Mouse (Mus musculus) limb, embryonic 14.5 days (tissue): ENCODE data around the gene Pknox1. TPM values are rescaled to one million over a fixed set of nuclear protein-coding genes. Genes with fewer than 3 reads are reported as not detected.

Experiments
- ATAC-seq: fragments of 200-750 bp; cut with Nextera tagmentation; 2 replicates; pipeline ENCODE4 v1.8.0; 2017; ENCODE audit warnings: low read depth, moderate number of reproducible peaks, moderate TSS enrichment; ENCODE audit not compliant: low FRiP score
- DNase-seq: peaks from one replicate; pipeline ENCODE4 v3.0.0-alpha.2; 2015; ENCODE audit warnings: low spot score
- H3K27ac ChIP-seq: fragments of 300-500 bp; sonication (generic); replicated peaks from 2 replicates; pipeline ENCODE4 v1.5.1; 2014; ENCODE audit warnings: low read depth, mild to moderate bottlenecking, low read length, moderate library complexity, mixed read lengths
- H3K27me3 ChIP-seq: fragments of 300-500 bp; sonication (generic); 2 replicates; pipeline ENCODE4 v1.6.1; 2014; ENCODE audit warnings: low read length, mixed read lengths; ENCODE audit not compliant: control insufficient read depth, insufficient read depth
- H3K36me3 ChIP-seq: fragments of 300-500 bp; sonication (generic); 2 replicates; pipeline ENCODE4 v1.6.1; 2014; ENCODE audit warnings: mild to moderate bottlenecking, low read length, moderate library complexity, mixed read lengths; ENCODE audit not compliant: control insufficient read depth, insufficient read depth
- H3K4me1 ChIP-seq: fragments of 300-500 bp; sonication (generic); 2 replicates; pipeline ENCODE4 v1.6.1; 2014; ENCODE audit warnings: antibody characterized with exemption, low read length, mixed read lengths; ENCODE audit not compliant: control insufficient read depth, insufficient read depth
- H3K4me2 ChIP-seq: fragments of 300-500 bp; sonication (generic); replicated peaks from 2 replicates; pipeline ENCODE4 v1.6.1; 2014; ENCODE audit warnings: low read depth, mild to moderate bottlenecking, low read length, moderate library complexity; ENCODE audit not compliant: severe bottlenecking
- H3K4me3 ChIP-seq: fragments of 300-500 bp; sonication (generic); replicated peaks from 2 replicates; pipeline ENCODE4 v1.5.1; 2014; ENCODE audit warnings: low read length
- H3K9ac ChIP-seq: fragments of 300-500 bp; sonication (generic); 2 replicates; pipeline ENCODE4 v1.6.1; 2014; ENCODE audit warnings: mild to moderate bottlenecking, low read depth, low read length, moderate library complexity; ENCODE audit not compliant: severe bottlenecking
- H3K9me3 ChIP-seq: fragments of 300-500 bp; sonication (generic); 2 replicates; pipeline ENCODE4 v1.6.1; 2016; ENCODE audit warnings: low read length; ENCODE audit not compliant: control insufficient read depth
- POLR2A ChIP-seq: fragments of 200-500 bp; IDR thresholded peaks from 2 replicates; pipeline ENCODE4 v1.8.0; 2012; ENCODE audit warnings: inconsistent platforms, mild to moderate bottlenecking, moderate library complexity, borderline replicate concordance; ENCODE audit not compliant: insufficient read depth, insufficient read length; ENCODE audit errors: extremely low read depth
- WGBS: fragments of 180-500 bp; shearing (Covaris S2); extraction: QIAGEN DNeasy Blood & Tissue Kit; methylation state at CpG from one replicate; pipeline ENCODE4 v1.1.7; 2014; 5-methylcytosine and 5-hydroxymethylcytosine counted together
- polyA plus RNA-seq, 2 experiments: library from polyadenylated mRNA; depleted of rRNA in 1 of 2; stranded (reverse) in 1 of 2; unstranded in 1 of 2; fragments of >200 nt; fragmentation: Nextera tagmentation in 1 of 2; extraction: Ambion mirVana in 1 of 2; gene quantifications; 2 replicates each; pipeline versions ENCODE4 v1.2.1 to v1.2.3; 2012 to 2014

Pknox1 gene
- polyA plus RNA-seq, 2 experiments: 30.1 to 35.8 TPM

- WGBS: 50% methylated on average over 4 of the region's 4 CpGs
- H3K9me3 ChIP-seq: no peaks in the 10 kb centered on the region
- no peak overlapping the region for H3K27ac ChIP-seq
Observed at GRCm38 (mm10) chr17:31639651-31640050, 75.1 kb downstream of the Pknox1 start.

GRCm38 (mm10) chr17:31642331-31642730 is 77.8 kb downstream of the Pknox1 start:
- peaks cover 12% of the 10 kb centered on the region for H3K36me3 ChIP-seq
- ATAC-seq (no peak), DNase-seq (no peak)
- H3K27me3 ChIP-seq: no peaks in the 10 kb centered on the region
- no peak overlapping the region for H3K27ac ChIP-seq
- H3K9me3 ChIP-seq: no peaks in the 10 kb centered on the region
- no peak overlapping the region for H3K4me2 ChIP-seq
- no peaks in the 10 kb centered on the region for H3K4me1 ChIP-seq
- H3K4me3 ChIP-seq: no peak overlapping the region
- WGBS: 57% methylated on average over 8 of the region's 8 CpGs
- H3K9ac ChIP-seq: no peak overlapping the region
- TF ChIP-seq POLR2A: no peak

More at GRCm38 (mm10) chr17:31639651-31640050, 75.1 kb downstream of the Pknox1 start:
- Histone ChIP-seq H3K4me1 (peaks cover 8% of the 10 kb centered on the region), H3K9ac (no peak overlapping the region), H3K27me3 (peaks cover 17% of the 10 kb centered on the region), H3K4me2 (no peak overlapping the region), H3K4me3 (no peak overlapping the region), H3K36me3 (no peaks in the 10 kb centered on the region)
- ATAC-seq (no peak), DNase-seq (no peak)
- TF ChIP-seq POLR2A: no peak

- H3K4me1 ChIP-seq: no peaks in the 10 kb centered on the region
- no peaks in the 10 kb centered on the region for H3K27me3 ChIP-seq
- H3K9ac ChIP-seq: no peak overlapping the region
- no peak for TF ChIP-seq POLR2A
- no peak overlapping the region for H3K4me3 ChIP-seq
- ATAC-seq (no peak), DNase-seq (no peak)
- H3K36me3 ChIP-seq: peaks cover 18% of the 10 kb centered on the region
- H3K4me2 ChIP-seq: no peak overlapping the region
- WGBS: 71% methylated on average over 4 of the region's 4 CpGs
- H3K9me3 ChIP-seq: no peaks in the 10 kb centered on the region
- H3K27ac ChIP-seq: no peak overlapping the region
Observed at GRCm38 (mm10) chr17:31642913-31643312, 78.4 kb downstream of the Pknox1 start.

- WGBS: 87% methylated on average over 5 of the region's 5 CpGs
- ATAC-seq: no peak
- DNase-seq: no peak
Observed at GRCm38 (mm10) chr17:31646199-31647002, 81.9 kb downstream of the Pknox1 start.

GRCm38 (mm10) chr17:31652152-31652551 is 87.6 kb downstream of the Pknox1 start:
- H3K9me3 ChIP-seq: no peaks in the 10 kb centered on the region
- TF ChIP-seq POLR2A: no peak
- H3K36me3 ChIP-seq: peaks cover 86% of the 10 kb centered on the region
- no peak overlapping the region for H3K4me2 ChIP-seq
- ATAC-seq (no peak), DNase-seq (no peak)
- 93% methylated on average over 14 of the region's 14 CpGs for WGBS
- no peak overlapping the region for H3K27ac ChIP-seq
- peaks cover 5% of the 10 kb centered on the region for H3K4me1 ChIP-seq
- no peaks in the 10 kb centered on the region for H3K27me3 ChIP-seq
- H3K9ac ChIP-seq: no peak overlapping the region
- no peak overlapping the region for H3K4me3 ChIP-seq

More at GRCm38 (mm10) chr17:31646199-31647002, 81.9 kb downstream of the Pknox1 start:
- Histone ChIP-seq H3K9me3 (no peaks in the 10 kb centered on the region), H3K27ac (no peak overlapping the region), H3K4me1 (no peaks in the 10 kb centered on the region), H3K4me3 (no peak overlapping the region), H3K36me3 (peaks cover 53% of the 10 kb centered on the region), H3K27me3 (no peaks in the 10 kb centered on the region), H3K9ac (no peak overlapping the region), H3K4me2 (no peak overlapping the region)
- TF ChIP-seq POLR2A: no peak
